Mouse (Mus musculus) frontal cortex, adult (tissue): ENCODE measurements around the gene Taok2.

Source experiments
- ATAC-seq: cut with Nextera tagmentation; 2 replicates; pipeline ENCODE4 v1.9.2; 2017; ENCODE audit warnings: mild to moderate bottlenecking, moderate library complexity, mixed read lengths; ENCODE audit not compliant: low TSS enrichment

Gene Taok2

GRCm38 (mm10) chr7:126870520-126870891 is 14.0 kb downstream of the Taok2 start:
- no peak for ATAC-seq

DNA sequence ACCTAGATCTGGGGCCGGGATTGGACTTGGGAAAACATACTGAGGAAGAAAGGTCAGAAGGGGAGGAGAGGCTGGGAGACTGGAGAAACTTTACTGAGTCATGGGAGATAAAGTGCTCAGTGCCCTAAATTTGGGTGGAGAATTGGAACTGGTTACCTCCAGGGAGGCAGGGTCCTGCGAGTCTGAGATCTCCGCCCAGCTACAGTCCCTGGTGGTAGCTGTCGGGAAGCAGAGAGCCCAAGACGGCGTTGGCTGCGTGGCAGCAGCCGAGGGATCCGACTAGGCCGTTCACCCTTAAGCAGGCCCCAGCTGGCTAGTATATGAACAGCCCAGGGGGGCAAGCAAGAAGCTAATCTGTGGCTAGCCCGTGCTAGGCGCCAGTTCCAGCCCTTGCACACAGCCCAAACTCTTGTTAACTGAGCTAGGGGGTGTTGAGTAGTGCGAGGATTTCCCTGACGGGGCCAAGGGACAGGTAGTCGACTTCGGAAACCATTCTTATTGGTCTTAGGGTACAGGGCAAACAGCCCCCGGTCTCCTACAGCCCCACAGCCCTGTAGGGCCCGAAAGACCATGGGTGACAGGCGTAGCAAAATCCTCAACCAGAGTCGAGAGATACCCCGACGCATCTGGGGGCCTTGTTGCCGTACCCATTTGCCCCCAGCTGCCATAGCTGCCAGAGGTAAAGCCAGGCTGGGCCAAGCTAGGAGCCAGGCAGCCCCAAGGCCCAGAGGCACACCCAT is 14.6 kb downstream of the Taok2 start:
- ATAC-seq = no peak

GRCm38 (mm10) chr7:126868003-126868402 is 16.5 kb downstream of the Taok2 start:
- no peak for ATAC-seq

DNA sequence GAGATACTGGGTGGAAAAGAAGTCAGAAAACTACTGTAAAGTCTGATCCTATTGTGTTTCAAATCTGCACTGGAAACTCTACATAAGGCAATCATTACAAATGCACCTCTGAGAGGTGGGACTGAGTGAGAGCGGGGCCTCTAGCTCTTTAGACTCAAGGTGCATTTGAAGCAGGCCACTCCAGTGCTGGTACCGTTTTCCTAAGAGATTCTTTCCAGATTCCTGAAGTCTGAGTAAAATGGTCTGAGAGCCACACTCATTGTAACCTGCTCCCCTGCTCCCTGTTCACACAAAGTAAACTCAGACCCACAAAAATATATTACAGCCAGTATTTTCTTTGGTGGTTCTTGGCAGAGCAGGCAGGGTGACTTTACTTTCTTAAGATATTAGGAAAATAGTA is 17.0 kb downstream of the Taok2 start:
- ATAC-seq = no peak

DNA sequence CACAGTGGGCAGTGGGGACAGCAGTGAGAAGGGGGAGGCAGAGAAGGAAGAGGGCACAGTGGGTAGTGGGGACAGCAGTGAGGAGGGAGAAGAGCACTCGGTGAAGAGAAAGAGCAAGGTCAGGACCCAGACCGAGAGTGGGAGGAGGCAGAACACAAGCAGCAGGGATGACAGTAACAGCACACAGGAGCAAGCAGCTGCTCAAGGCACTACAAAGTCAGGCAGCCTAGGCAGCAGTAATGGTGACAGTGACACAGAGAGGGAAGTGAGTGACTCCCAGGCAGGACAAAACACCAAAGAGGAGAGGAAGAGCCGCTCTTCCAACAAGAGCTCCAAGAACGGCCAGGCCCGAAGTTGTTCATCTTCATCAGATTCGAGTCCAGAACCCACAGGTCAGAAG is 20.7 kb downstream of the Taok2 start:
- no peak for ATAC-seq

DNA sequence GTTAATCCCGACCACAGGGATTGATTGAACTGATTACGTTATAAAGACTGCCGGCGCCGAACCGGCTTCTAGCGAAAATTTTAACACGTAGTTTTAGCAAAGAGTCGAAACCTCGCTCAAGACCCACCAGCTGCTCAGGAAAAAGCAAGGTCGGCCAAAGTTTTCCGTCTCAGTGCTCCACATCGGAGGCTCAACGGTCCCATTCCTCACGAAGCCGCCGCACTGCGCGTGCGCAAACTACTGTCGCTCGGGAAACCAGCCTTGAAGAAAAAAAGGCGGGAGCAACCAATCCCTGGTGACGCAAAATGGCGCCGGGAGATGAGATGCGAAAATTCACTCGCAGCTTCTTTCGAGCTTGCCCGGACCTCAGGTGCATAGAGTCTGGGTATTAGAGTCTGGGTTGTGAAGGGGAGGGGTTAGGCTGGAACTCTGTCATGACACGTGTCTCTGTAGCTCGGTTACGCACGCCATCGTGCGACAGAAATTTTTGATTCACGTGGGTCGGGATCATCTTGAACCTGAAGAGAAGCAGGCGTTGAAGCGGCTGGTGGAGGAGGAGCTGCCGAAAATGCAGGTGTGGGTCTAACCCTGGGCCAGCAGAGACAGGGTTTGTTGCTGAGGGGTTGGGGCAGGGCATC is 22.2 kb downstream of the Taok2 start, which contains the start of gene Ino80e:
TSS of gene Ino80e (minus strand) at position 231 of the 638 bp plus-strand sequence.
- ATAC-seq = peak; percentile 73

DNA sequence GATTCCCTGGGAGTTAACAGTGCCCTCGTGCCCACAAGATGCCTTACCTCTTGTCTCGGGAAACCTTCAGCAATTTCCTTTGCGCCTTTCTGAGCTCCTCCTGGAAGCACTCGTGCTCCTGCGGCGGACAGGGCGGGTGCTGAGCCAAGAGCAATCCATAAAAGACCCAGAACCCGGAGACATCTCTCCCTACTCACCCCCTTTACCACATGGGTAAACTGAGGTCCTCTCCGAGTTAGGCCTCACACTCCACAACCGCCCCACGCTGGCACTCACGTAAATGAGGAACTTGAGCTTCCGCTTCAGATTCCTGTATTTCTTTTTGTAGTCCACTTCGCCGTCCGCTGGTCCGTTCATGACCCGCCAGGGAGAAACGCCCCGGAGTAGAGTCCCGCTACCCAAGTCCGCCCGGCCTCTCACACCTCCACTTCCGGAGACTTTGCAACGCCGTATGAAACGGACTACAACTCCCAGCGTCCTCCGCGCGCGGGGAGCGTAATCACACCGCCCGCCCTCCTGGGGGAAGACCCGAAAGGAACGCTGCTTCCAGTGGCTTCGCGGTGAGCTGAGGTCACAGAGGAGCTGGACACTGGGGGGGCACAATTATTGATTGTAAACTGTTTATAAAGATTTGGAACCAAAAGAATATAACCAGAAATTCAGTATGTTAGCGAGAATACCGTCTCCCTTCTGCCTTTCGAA is 22.9 kb downstream of the Taok2 start, which contains the start of gene Hirip3:
TSS of gene Hirip3 (plus strand) at position 544 of the 702 bp plus-strand sequence.
- peak; percentile 83 for ATAC-seq

GRCm38 (mm10) chr7:126860987-126861386 is 23.5 kb downstream of the Taok2 start:
- ATAC-seq = no peak

- no peak for ATAC-seq
Measured at GRCm38 (mm10) chr7:126856741-126857420, 27.6 kb downstream of the Taok2 start.

DNA sequence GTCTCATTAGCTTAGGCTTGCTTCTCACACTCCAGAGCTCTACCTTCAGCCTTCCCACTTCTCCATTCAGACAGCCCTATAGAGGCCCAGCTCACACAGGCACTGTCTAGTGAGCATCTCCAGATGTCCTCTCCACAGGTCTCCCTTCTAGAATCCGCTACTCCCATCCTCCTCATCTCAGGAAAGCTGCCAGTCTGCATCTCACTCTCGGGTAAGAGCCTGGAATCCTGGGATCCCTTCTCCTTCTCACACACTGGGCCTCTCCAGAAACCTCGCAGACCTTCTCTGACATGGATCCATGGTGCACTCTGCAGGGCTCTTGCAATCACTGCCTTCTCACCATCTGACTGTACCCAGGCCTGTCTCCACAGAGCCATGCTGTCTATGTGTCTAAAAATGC is 28.9 kb downstream of the Taok2 start:
- ATAC-seq = peak; percentile 21; the same call in 1 of the 2 replicates

DNA sequence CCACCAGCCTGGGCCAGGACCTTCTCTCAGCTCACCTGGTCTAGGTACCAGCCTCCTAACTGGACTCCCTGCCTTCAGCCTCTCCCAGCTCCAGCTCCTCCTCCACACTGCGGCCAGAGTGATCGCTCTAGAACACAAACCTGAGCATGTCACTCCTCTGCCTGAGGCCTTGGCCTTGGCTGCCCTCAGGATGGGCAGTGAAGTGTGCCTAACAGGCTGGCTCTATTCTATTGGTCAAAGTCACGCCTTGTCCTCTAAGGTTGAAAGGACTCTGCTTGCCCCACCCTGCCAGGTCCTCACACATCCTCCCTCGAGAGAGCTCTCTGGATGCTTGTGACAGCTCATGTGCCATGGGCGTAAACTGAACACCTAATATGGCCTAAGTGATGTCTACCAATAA is 31.0 kb downstream of the Taok2 start:
- ATAC-seq = no peak

GRCm38 (mm10) chr7:126851192-126851591 is 33.3 kb downstream of the Taok2 start:
- no peak for ATAC-seq

DNA sequence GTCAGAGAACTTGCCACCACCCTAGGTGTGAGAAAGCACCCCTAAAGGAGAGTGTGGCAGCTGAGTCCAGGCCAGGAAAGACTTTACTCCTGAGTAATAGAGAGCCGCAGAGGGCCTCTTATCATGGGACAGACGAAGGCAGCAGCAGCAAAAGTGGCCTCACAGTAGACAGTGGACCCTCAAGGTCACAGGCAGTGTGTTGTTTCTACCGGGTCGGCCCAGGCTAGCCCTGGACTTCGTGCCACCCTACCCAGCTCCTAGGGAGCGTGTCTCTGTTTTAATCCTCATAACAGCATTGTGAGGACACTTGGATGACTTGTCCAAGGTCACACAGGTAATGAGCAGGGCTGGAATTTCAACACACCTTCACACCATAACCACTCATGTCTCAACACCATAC is 34.3 kb downstream of the Taok2 start:
- no peak for ATAC-seq

DNA sequence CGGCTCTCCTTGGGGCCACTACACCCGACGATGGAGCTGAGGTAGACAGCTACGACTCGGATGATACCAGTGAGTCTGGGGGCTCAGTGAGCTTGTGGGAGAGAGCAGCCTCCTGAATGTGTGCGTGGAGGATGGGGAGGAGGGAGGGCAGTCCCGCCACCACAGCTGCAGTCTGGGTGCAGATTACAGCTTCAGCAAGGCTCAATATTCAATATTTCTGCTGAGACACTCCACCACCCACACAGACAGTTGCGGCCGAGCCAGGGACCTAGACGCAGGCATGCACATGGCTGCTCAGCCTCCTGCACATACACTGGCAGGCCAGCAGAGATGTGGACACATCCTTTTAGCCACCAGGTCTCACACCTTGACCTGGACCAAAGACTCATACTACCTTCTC is 35.7 kb downstream of the Taok2 start:
- peak; percentile 76 for ATAC-seq

DNA sequence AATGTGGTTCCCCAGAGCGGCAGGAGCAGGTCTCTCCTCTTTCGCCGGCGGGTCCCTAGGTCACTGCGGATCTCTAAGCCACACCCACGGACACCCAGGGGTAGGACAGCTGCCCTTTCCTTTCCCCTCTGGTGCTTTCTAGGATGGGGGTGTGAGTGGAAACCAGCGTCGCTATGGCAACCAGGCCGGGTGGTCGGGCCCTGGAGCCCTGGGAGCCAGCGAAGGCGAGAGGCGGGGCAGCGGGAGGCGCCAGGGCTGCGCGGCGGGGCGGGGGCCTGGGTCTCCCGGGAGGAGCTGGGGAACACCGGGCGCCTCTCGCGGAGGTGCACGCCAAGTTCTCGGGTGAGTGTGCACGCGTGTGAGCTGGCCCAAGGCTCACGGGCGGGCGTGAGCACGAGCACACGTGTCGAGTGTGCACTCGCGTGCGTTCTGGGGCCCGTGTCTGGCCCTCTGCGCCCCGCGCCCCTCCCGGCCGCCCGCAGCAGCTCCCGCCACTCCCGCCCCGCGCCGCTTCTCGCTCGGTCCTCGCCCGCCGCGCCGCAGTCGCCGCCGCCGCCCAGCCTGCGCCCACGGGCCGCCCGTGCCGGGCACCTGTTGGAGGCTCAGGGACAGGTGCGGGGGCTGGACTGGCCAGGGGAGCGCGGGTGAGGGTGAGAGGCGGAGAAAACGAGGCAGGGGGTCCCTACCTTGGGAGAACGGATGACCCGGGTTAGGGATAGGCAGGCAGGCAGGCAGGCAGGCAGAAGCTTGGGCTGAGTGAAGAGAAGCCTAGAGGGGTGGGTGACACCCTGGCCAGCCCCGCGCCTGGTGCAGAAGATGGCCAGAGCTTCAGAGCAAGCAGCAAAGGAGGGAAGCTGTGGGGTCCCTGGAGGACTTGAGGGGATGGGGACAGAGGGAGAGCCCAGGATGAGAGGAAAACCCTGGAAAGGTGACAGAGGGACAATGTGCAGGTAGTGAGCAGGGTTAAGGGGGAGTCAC is 36.8 kb downstream of the Taok2 start:
- ATAC-seq = no peak

DNA sequence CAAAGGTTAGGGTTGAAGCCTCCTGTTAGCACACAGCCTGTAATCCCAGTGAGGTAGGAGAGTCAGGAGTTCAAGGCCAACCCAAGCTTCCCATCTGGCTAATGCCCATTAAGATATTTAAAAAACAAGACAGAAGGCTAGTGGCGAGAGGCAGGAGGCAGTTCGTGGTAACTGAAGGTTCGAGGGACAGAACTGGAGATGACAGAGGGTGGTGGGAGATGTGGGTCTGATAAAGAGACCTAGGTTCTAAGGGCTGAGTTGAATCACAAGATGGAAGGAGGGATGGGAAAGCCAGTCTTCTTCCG is 37.4 kb downstream of the Taok2 start, which contains the start of gene Doc2a:
TSS of gene Doc2a (plus strand) at position 301 of the 305 bp plus-strand sequence.
- no peak for ATAC-seq

DNA sequence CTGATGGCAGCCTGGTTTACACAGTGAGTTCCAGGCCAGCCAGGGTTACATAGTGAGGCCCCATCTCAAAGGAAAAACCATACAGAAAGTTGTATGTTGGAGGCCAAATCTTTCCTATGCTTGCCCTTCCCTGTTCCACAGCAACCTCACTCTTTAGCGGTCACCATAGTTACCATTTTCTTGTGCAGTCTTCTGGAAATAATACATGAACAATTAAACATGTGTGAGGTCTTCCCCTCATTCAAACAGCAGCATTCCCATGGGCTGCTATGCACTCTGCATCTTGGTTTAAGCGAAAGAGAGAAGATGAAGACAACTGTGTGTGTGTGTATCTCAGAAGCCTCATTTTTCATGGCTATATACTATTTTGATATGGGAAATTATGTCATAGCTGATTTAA is 39.0 kb downstream of the Taok2 start:
- no peak for ATAC-seq

DNA sequence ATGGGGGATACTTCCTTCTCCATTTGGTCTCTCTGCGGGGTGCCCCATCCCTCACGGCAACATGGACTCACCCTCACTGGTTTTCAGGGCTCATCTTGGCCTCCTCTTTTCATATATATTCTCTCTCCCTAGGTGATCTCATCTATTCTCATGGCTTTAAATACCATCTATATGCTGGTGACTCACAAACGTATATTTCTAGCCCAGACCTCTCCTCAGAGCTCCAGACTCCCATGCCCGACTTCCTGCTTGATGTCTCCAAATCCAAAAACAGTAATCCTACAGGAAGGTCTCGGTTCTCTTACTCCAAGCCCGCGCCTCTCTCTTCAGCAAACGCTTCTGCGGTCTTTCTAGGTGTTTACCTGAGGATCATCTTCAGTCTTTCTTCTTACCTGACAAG is 41.2 kb downstream of the Taok2 start:
- peak; percentile 69; the same call in 1 of the 2 replicates for ATAC-seq

- no peak for ATAC-seq
Measured at GRCm38 (mm10) chr7:126833294-126833693, 51.2 kb downstream of the Taok2 start.

DNA sequence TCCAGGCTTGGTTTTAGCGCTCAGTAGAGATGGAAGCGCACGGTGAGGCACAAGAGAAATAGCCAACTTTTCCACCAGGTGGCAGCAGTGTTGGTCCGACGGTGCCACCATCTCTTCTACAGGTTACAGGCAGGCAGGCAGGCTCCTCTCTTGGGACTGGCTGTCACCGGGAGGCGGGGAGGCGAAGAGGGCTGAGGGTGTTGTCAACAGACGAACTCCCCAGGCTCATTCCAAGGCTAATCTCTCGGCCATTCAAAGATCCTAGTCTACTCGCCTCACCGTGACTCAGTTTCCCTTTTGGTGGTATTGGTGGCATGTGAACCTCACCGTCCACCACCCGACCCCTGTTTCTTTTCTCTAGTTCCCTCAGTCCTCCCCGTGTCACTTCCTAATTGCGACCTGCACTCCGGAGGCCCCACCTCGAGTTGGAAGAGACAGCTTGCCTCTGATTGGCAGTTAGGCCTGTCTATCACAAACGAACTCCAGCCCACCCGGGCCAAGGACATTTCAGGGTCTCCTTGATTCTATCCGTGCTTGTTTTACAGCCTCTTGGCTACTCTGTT is 52.4 kb downstream of the Taok2 start:
- ATAC-seq = peak; percentile 88; the same call in 1 of the 2 replicates

DNA sequence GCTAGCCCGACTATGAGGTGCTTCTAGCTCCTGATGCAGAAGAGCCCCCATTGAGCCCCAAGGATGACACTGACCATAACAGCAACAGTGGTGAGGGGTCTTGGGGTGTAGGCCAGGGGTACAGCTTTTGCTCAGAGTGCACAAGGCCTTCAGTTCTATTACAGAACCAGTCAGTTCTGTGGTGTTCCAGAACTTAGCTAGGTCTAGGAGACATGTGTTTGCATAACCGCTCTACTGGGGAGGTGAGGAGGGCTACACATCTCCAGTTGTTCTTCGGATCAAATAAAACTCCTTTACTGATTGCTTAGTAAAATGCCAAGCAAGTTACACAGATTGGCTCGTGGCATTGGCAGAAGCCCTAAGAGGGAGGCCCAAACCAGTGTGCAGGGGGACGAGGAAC is 53.0 kb downstream of the Taok2 start, which contains the start of gene 4930451I11Rik:
TSS of gene 4930451I11Rik (minus strand) at position 101 of the 400 bp plus-strand sequence.
- peak; percentile 22; the same call in 1 of the 2 replicates for ATAC-seq
